25 mouse cellular contexts compared by ENCODE assay signal in genomic region chr1:134722891-134723290, GRCm38 (mm10).
DNase-seq lines count a peak whose midpoint lies in the region; TF ChIP-seq lines count a peak whose summit lies in the region.
"Had no signal": no experiment of that assay in that cellular context is flagged by ENCODE, and none has a peak within 500 bp of the region (broad histone marks: within the 10 kb centered on the region; RNA-seq: fewer than 3 reads in every experiment).

No protein-coding gene starts in this region.

- no peak for TF ChIP-seq POLR2A in cerebellum, adult 2 months (IDR thresholded peaks at IDR 0.05; ENCODE audit: borderline replicate concordance, insufficient read depth, low read length)

- no peak overlapping the region for H3K4me3 ChIP-seq in cerebellum, adult 2 months (replicated peaks; ENCODE audit: insufficient read depth, low read depth, low read length)
- H3K4me3 ChIP-seq: embryonic facial prominence, embryonic 12.5 days; heart, embryonic 10.5 days; hindbrain, embryonic 12.5 days; liver, embryonic 12.5 days; megakaryocyte, embryonic 14.5 days; midbrain, embryonic 12.5 days; neural tube, embryonic 13.5 days had no signal

- TF ChIP-seq CTCF in cerebellum, adult 2 months (IDR thresholded peaks at IDR 0.05; ENCODE audit: borderline replicate concordance, insufficient read depth, low read depth, low read length) = peak; percentile 28; the same call in 1 of the 2 replicates

- peaks cover 92% of the 10 kb centered on the region for H3K4me1 ChIP-seq in cerebellum, adult 2 months (ENCODE audit: control insufficient read depth, insufficient read depth, low read length)
- H3K4me1 ChIP-seq: embryonic facial prominence, embryonic 12.5 days had no signal

- DNase-seq in urinary bladder, postnatal 14 days (ENCODE audit: low spot score) = peak; percentile 28
- DNase-seq in urinary bladder, adult 18-20 months (ENCODE audit: low spot score in 2 of 2) = no peak
- DNase-seq in cerebellum, adult 2 months = peak; percentile 82 to 92
- peak; percentile 81 to 90 for DNase-seq in cerebellum, postnatal 14 days
- no peak for DNase-seq in c-Kit-positive CD71-positive TER-119-positive erythroid progenitor cells, embryonic 14.5 days (ENCODE audit: low spot score)
- DNase-seq in spleen, postnatal 14 days (ENCODE audit: low spot score in 2 of 2) = no peak
- no peak for DNase-seq in kidney, adult 8-10 months
- DNase-seq: adrenal gland, postnatal 25 days; embryo, embryonic 11 days; gastrocnemius, postnatal 14 days; heart, postnatal 36 days; kidney, postnatal 14 days; liver, postnatal 0 days; lung, postnatal 4 days; right cerebral cortex, postnatal 25 days; thymus, adult 18-20 months; thymus, postnatal 25 days had no signal

- H3K27me3 ChIP-seq in cerebellum, adult 2 months (ENCODE audit: control insufficient read depth, insufficient read depth, low read length) = no peaks in the 10 kb centered on the region
- H3K27me3 ChIP-seq: embryonic facial prominence, embryonic 12.5 days; hindbrain, embryonic 12.5 days; neural tube, embryonic 13.5 days had no signal

- peak overlapping the region; percentile 81 for H3K27ac ChIP-seq in cerebellum, adult 2 months (ENCODE audit: insufficient read depth, low read length)
- H3K27ac ChIP-seq: embryonic facial prominence, embryonic 12.5 days; heart, embryonic 10.5 days; hindbrain, embryonic 12.5 days; liver, embryonic 12.5 days; midbrain, embryonic 12.5 days; neural tube, embryonic 13.5 days; stomach, postnatal 0 days had no signal

- 9% methylated on average over 7 of the region's 7 CpGs for WGBS in cerebellum, adult 2 months

Comparison
In these comparisons a context has a peak if more than half of its experiments do, and no peak if none do; other contexts are left out.
1. DNase-seq: peak in urinary bladder, postnatal 14 days (single experiment), cerebellum, adult 2 months (2 of 2) and cerebellum, postnatal 14 days (2 of 2); none in urinary bladder, adult 18-20 months (0 of 2), c-Kit-positive CD71-positive TER-119-positive erythroid progenitor cells, embryonic 14.5 days (single experiment), spleen, postnatal 14 days (0 of 2) and kidney, adult 8-10 months (0 of 2).